Mouse (Mus musculus): Measurements from ENCODE around the gene Lrrc49.

DNA sequence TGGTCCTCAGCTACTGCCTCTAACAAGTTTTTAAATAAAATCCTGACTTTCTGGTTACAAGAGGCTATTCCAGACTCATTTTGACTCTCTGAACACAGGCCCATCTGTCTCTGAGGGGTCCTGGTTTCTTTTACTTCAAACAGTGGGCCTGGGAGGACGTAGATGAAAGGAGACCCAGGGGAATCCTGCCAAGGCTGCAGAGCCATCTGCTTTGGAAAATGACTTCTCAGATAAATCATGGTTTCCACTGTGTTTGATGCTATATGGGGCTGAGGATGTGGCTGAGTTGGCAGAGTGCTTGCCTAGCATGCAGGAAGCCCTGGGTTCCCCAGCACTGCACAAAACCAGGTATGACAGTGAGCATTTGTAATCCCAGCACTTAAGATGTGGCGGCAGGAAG, 118.6 kb downstream of the Lrrc49 start:
- TF ChIP-seq CTCF (conservative IDR thresholded peaks at IDR 0.05; ENCODE audit: insufficient read depth, insufficient read length, low read depth, low read length) (no peak), POLR2A (IDR thresholded peaks at IDR 0.05; ENCODE audit: low read depth, low read length) (no peak)
